Mouse (Mus musculus) spleen, postnatal 36 days (tissue): Measurements from ENCODE around the gene Mrc2.

Experiments used
- DNase-seq, 2 experiments: peaks; one replicate each; pipeline ENCODE4 v3.0.0; 2022; ENCODE audit warnings: low spot score in 2 of 2, mixed read lengths in 1 of 2

Mrc2 gene

DNA sequence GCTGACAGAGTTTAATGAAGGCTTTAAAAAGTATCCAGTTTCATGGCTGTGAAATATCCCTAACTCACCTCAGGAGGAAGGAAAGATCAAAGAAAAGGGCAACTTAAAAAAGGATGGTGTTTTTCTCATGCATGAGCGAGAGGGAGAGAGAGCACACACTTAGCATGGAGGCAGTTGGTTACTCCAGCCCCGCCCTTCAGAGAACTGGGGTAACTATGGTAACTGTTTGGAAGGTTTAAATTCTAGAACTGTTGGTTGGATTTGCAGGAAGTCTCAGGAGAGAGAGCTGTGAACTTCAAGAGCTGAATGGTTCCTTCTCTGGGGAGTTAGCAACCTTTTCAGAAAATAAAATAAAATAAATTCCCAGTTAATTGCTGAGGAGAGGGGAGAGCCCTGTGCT lies 96.2 kb downstream of the Mrc2 start:
- no peak for DNase-seq

DNA sequence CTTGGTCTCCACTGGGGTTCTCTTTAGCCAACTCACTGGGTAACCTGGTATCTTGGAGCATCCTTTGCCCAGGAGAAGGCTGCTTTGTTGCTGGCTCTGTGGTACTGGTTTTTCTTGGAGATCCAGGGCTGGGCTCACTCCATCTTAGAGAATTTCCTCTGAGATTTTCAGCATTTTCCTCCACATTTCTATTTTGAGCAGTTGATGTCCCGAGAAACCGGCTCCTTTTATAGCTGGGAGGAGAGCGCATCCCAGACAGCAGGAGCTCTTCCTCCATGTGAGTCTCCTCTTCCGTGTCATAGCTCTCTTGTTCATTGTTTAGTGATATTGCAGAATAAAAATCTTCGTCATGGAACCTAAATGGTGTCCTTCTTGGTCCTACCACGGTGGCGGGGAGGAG lies 97.8 kb downstream of the Mrc2 start:
- no peak for DNase-seq
